Mouse (Mus musculus): ENCODE measurements around the gene Arid1b.

DNA sequence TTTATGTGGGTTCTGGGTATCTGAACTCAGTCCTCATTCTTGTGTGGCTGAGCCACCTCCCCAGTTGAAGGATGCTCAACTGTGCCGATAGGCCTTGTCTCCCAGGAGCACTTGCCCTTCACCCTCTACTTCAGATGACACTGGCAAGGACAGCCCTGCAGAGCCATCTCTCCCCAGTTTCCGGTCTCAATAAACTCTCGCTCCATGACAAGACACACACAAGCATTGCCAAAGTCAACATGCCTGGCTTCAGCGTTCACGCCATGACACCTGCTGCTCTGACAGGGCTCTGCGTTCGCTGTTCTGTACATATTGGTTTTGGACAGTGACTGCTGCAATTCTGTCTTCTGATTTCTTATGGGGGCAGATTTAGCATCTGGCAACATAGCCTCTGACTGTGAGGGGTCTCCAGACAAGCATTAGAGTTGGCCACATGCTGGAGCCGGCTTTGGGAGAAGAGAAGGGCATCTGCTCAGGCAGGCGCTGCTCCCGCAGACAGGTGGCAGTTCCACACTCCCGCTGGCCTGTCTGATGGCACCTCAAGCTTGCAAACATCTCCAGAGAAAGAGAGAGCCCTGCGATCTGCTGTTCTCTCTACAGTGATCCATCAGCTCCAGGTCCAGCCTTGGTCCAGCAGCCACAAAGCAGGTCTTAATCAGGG lies 392.9 kb downstream of the Arid1b start:
- TF ChIP-seq EP300 (IDR thresholded peaks at IDR 0.05; ENCODE audit: low read depth) (no peak), CTCF (IDR thresholded peaks at IDR 0.05; ENCODE audit: low read depth) (no peak)

Data from liver, postnatal 0 days (tissue).